8 mouse cellular contexts compared by ENCODE assay signal in genomic region chr3:89178107-89178385, GRCm38 (mm10). TPM values are rescaled to one million over a fixed set of nuclear protein-coding genes. Genes with fewer than 3 reads are reported as not detected.
DNase-seq lines count a peak whose midpoint lies in the region; ATAC-seq and TF ChIP-seq lines count a peak whose summit lies in the region.

No protein-coding gene starts in this region.

- no peak for ATAC-seq in forebrain, postnatal 0 days
- no peak for ATAC-seq in liver, postnatal 0 days

- no peak for TF ChIP-seq EP300 in CH12.LX (IDR thresholded peaks at IDR 0.05; ENCODE audit: low read length)
- no peak for TF ChIP-seq EP300 in liver, postnatal 0 days (IDR thresholded peaks at IDR 0.05; ENCODE audit: low read depth)

- H3K27ac ChIP-seq in heart, embryonic 10.5 days, result peak overlapping the region; percentile 89
- H3K27ac ChIP-seq in CH12.LX (ENCODE audit: insufficient read depth, low read depth), result no peak overlapping the region
- H3K27ac ChIP-seq in forebrain, postnatal 0 days (ENCODE audit: low read depth, low read length), result no peak overlapping the region
- peak overlapping the region; percentile 88 for H3K27ac ChIP-seq in liver, postnatal 0 days (ENCODE audit: low read depth)

- H3K4me1 ChIP-seq in heart, embryonic 10.5 days, result peaks cover 22% of the 10 kb centered on the region
- H3K4me1 ChIP-seq in CH12.LX (ENCODE audit: control insufficient read depth in 1 of 2, insufficient read depth in 2 of 2), result peaks cover 0 to 10% of the 10 kb centered on the region in 2 experiments; a peak in 2 of 4 replicates
- peaks cover 8% of the 10 kb centered on the region for H3K4me1 ChIP-seq in forebrain, postnatal 0 days (ENCODE audit: insufficient read depth)
- H3K4me1 ChIP-seq in liver, postnatal 0 days (ENCODE audit: insufficient read depth), result peaks cover 20% of the 10 kb centered on the region

- dilution Hi-C loops in CH12.LX (cut with MboI; ENCODE audit: extremely low pct_ligation_motif_present, extremely low pct_unique_long_range_greater_than_20kb, low sequenced_read_pairs), result no loop called here

- 8% methylated on average over 6 of the region's 6 CpGs for WGBS in heart, embryonic 10.5 days
- WGBS in forebrain, postnatal 0 days, result 8% methylated on average over 6 of the region's 6 CpGs
- WGBS in liver, postnatal 0 days (ENCODE audit: insufficient replicate concordance), result 4% methylated on average over 6 of the region's 6 CpGs

- in situ Hi-C loops in CH12.LX (cut with MboI; ENCODE audit: low pct_ligation_motif_present, low pct_unique_long_range_greater_than_20kb, low sequenced_read_pairs), result no loop called here

- TF ChIP-seq RAD21 in CH12.LX (IDR thresholded peaks at IDR 0.05; ENCODE audit: low read depth, low read length), result no peak

- H3K9me3 ChIP-seq in heart, embryonic 10.5 days, result no peaks in the 10 kb centered on the region
- H3K9me3 ChIP-seq in CH12.LX (replicated peaks; ENCODE audit: low read length), result no peaks in the 10 kb centered on the region
- no peaks in the 10 kb centered on the region for H3K9me3 ChIP-seq in forebrain, postnatal 0 days (ENCODE audit: low read length)
- H3K9me3 ChIP-seq in liver, postnatal 0 days (ENCODE audit: low read length), result no peaks in the 10 kb centered on the region

- no peaks in the 10 kb centered on the region for H3K27me3 ChIP-seq in heart, embryonic 10.5 days (ENCODE audit: insufficient read depth, poor library complexity, severe bottlenecking)
- no peaks in the 10 kb centered on the region for H3K27me3 ChIP-seq in CH12.LX (replicated peaks)
- H3K27me3 ChIP-seq in forebrain, postnatal 0 days (ENCODE audit: insufficient read depth, low read length), result no peaks in the 10 kb centered on the region
- H3K27me3 ChIP-seq in liver, postnatal 0 days (ENCODE audit: insufficient read depth, low read length), result no peaks in the 10 kb centered on the region

- no peaks in the 10 kb centered on the region for H3K79me2 ChIP-seq in CH12.LX (replicated peaks; ENCODE audit: control insufficient read depth, extremely low read depth, insufficient read depth, poor library complexity, severe bottlenecking)

- no peak overlapping the region for H3K9ac ChIP-seq in CH12.LX (ENCODE audit: insufficient read depth, low read depth)
- H3K9ac ChIP-seq in forebrain, postnatal 0 days, result peak overlapping the region; percentile 70
- peak overlapping the region; percentile 69 for H3K9ac ChIP-seq in liver, postnatal 0 days (replicated peaks)

- peak overlapping the region; percentile 81 for H3K4me3 ChIP-seq in heart, embryonic 10.5 days
- H3K4me3 ChIP-seq in CH12.LX (replicated peaks in 1 of 3; ENCODE audit: low read depth in 2 of 3, low read length in 2 of 3, poor library complexity in 1 of 3), result peak overlapping the region in 2 of 3 experiments; percentile 32 to 50
- H3K4me3 ChIP-seq in forebrain, postnatal 0 days (ENCODE audit: low read depth, low read length), result peak overlapping the region; percentile 72
- peak overlapping the region; percentile 69 for H3K4me3 ChIP-seq in liver, postnatal 0 days (ENCODE audit: low read depth, low read length)

- H3K4me2 ChIP-seq in CH12.LX (ENCODE audit: insufficient read depth, low read depth, poor library complexity, severe bottlenecking), result no peak overlapping the region
- peak overlapping the region; percentile 78 for H3K4me2 ChIP-seq in forebrain, postnatal 0 days (ENCODE audit: low read depth)
- peak overlapping the region; percentile 96 for H3K4me2 ChIP-seq in liver, postnatal 0 days (ENCODE audit: low read depth, low read length)

- DNase-seq in heart, embryonic 10.5 days (ENCODE audit: low spot score), result no peak
- DNase-seq in heart, adult 9 months (ENCODE audit: low spot score in 2 of 2), result no peak
- peak; percentile 13 for DNase-seq in CH12.LX (ENCODE audit: extremely low read depth)
- DNase-seq in forebrain, postnatal 0 days, result no peak
- no peak for DNase-seq in liver, postnatal 0 days
- DNase-seq in spleen, postnatal 10 days (ENCODE audit: low spot score in 2 of 2), result no peak
- no peak for DNase-seq in spleen, adult 12 weeks (ENCODE audit: low spot score)
- no peak for DNase-seq in urinary bladder, postnatal 14 days (ENCODE audit: low spot score)

- no peak for TF ChIP-seq CTCF in CH12.LX (conservative IDR thresholded peaks at IDR 0.05 in 1 of 2, IDR thresholded peaks at IDR 0.05 in 1 of 2; ENCODE audit: low read depth in 2 of 2, low read length in 2 of 2)
- TF ChIP-seq CTCF in forebrain, postnatal 0 days (IDR thresholded peaks at IDR 0.05; ENCODE audit: low read depth), result no peak
- no peak for TF ChIP-seq CTCF in liver, postnatal 0 days (IDR thresholded peaks at IDR 0.05; ENCODE audit: low read depth)

- H3K36me3 ChIP-seq in heart, embryonic 10.5 days, result peaks cover 73% of the 10 kb centered on the region
- H3K36me3 ChIP-seq in CH12.LX (replicated peaks in 1 of 2; ENCODE audit: control insufficient read depth in 1 of 2, insufficient read depth in 1 of 2, low read length in 1 of 2), result peaks cover 90 to 100% of the 10 kb centered on the region in 2 experiments
- peaks cover 68% of the 10 kb centered on the region for H3K36me3 ChIP-seq in forebrain, postnatal 0 days (ENCODE audit: insufficient read depth)
- peaks cover 61% of the 10 kb centered on the region for H3K36me3 ChIP-seq in liver, postnatal 0 days (replicated peaks; ENCODE audit: insufficient read depth, low read length)

- TF ChIP-seq POLR2A in CH12.LX (IDR thresholded peaks at IDR 0.05; ENCODE audit: low read depth, low read length), result no peak

TF ChIP-seq in CH12.LX, 34 proteins besides CTCF, POLR2A, EP300 and RAD21:
- no peak for TF ChIP-seq SIN3A (IDR thresholded peaks at IDR 0.05; ENCODE audit: low read length)
- TF ChIP-seq BHLHE40 (IDR thresholded peaks at IDR 0.05; ENCODE audit: low read depth, low read length), result no peak
- TF ChIP-seq ZC3H11A (IDR thresholded peaks at IDR 0.05; ENCODE audit: low read depth, low read length), result no peak
- no peak for TF ChIP-seq IRF4 (IDR thresholded peaks at IDR 0.05; ENCODE audit: low read depth, low read length)
- no peak for TF ChIP-seq MEF2A (IDR thresholded peaks at IDR 0.05; ENCODE audit: borderline replicate concordance, low read depth, low read length)
- TF ChIP-seq GABPA (IDR thresholded peaks at IDR 0.05; ENCODE audit: insufficient replicate concordance, low read depth, low read length), result no peak
- TF ChIP-seq ZMIZ1 (IDR thresholded peaks at IDR 0.05; ENCODE audit: low read depth, low read length), result no peak
- TF ChIP-seq MYC (IDR thresholded peaks at IDR 0.05; ENCODE audit: low read depth, low read length), result no peak
- TF ChIP-seq TCF12 (IDR thresholded peaks at IDR 0.05; ENCODE audit: low read depth, low read length), result no peak
- TF ChIP-seq CHD1 (IDR thresholded peaks at IDR 0.05; ENCODE audit: low read depth, low read length), result no peak
- TF ChIP-seq ZNF384 (IDR thresholded peaks at IDR 0.05; ENCODE audit: low read depth, low read length), result no peak
- no peak for TF ChIP-seq MAZ (IDR thresholded peaks at IDR 0.05; ENCODE audit: low read depth, low read length)

RNA-seq across cellular contexts. Expression of gene Scamp3, which starts 0.8 kb away (rescaled TPM):
- 104 and 115 TPM in 2 replicates for polyA plus RNA-seq in heart, embryonic 10.5 days (2016; fragmentation: Nextera tagmentation; extraction: Ambion mirVana)
- total RNA-seq in CH12.LX (2012; rRNA removed) (12.5 and 17.1 TPM in 2 replicates), CH12.LX (2014; rRNA removed) (4.1 and 4.5 TPM in 2 replicates)
- polyA plus RNA-seq in CH12.LX (2012; ENCODE audit: insufficient read length, low read depth), result 64.1 and 72.7 TPM in 2 replicates
- total RNA-seq in forebrain, postnatal 0 days (2014; rRNA removed), result 44.3 and 63.7 TPM in 2 replicates
- polyA plus RNA-seq in forebrain, postnatal 0 days (2015; fragmentation: Nextera tagmentation; extraction: Ambion mirVana), result 116 and 124 TPM in 2 replicates
- 50.1 and 52.2 TPM in 2 replicates for polyA plus RNA-seq in liver, postnatal 0 days (2015; fragmentation: Nextera tagmentation; extraction: Ambion mirVana)

RNA-seq across cellular contexts. Expression of gene Fam189b, which starts 4.9 kb away (rescaled TPM):
- polyA plus RNA-seq in heart, embryonic 10.5 days (2016; fragmentation: Nextera tagmentation; extraction: Ambion mirVana), result 16.4 and 21.0 TPM in 2 replicates
- total RNA-seq in CH12.LX (2012; rRNA removed) (1.6 and 2.2 TPM in 2 replicates), CH12.LX (2014; rRNA removed) (0.31 and 1.1 TPM in 2 replicates)
- 6.7 and 8.4 TPM in 2 replicates for polyA plus RNA-seq in CH12.LX (2012; ENCODE audit: insufficient read length, low read depth)
- total RNA-seq in forebrain, postnatal 0 days (2014; rRNA removed), result 8.9 and 12.7 TPM in 2 replicates
- polyA plus RNA-seq in forebrain, postnatal 0 days (2015; fragmentation: Nextera tagmentation; extraction: Ambion mirVana), result 23.8 and 31.8 TPM in 2 replicates
- 1.4 and 2.1 TPM in 2 replicates for polyA plus RNA-seq in liver, postnatal 0 days (2015; fragmentation: Nextera tagmentation; extraction: Ambion mirVana)

RNA-seq across cellular contexts. Expression of gene Clk2, which starts 13.5 kb away (rescaled TPM):
- polyA plus RNA-seq in heart, embryonic 10.5 days (2016; fragmentation: Nextera tagmentation; extraction: Ambion mirVana), result 18.4 and 32.2 TPM in 2 replicates
- 29.9 and 31.2 TPM in 2 replicates for total RNA-seq in CH12.LX (2012; rRNA removed)
- total RNA-seq in CH12.LX (2014; rRNA removed), result 18.8 and 19.7 TPM in 2 replicates
- 72.0 and 77.2 TPM in 2 replicates for polyA plus RNA-seq in CH12.LX (2012; ENCODE audit: insufficient read length, low read depth)
- total RNA-seq in forebrain, postnatal 0 days (2014; rRNA removed), result 35.6 and 43.1 TPM in 2 replicates
- 11.2 and 12.8 TPM in 2 replicates for polyA plus RNA-seq in forebrain, postnatal 0 days (2015; fragmentation: Nextera tagmentation; extraction: Ambion mirVana)
- polyA plus RNA-seq in liver, postnatal 0 days (2015; fragmentation: Nextera tagmentation; extraction: Ambion mirVana), result 5.0 and 5.7 TPM in 2 replicates

RNA-seq across cellular contexts. Expression of gene Hcn3, which starts 18.1 kb away (rescaled TPM):
- 0.77 and 0.85 TPM in 2 replicates for polyA plus RNA-seq in heart, embryonic 10.5 days (2016; fragmentation: Nextera tagmentation; extraction: Ambion mirVana)
- total RNA-seq in CH12.LX (2012; rRNA removed) (1.8 and 2.0 TPM in 2 replicates), CH12.LX (2014; rRNA removed) (1.7 and 1.8 TPM in 2 replicates)
- polyA plus RNA-seq in CH12.LX (2012; ENCODE audit: insufficient read length, low read depth), result 3.1 and 3.2 TPM in 2 replicates
- total RNA-seq in forebrain, postnatal 0 days (2014; rRNA removed), result 44.9 and 45.5 TPM in 2 replicates
- 22.7 and 30.3 TPM in 2 replicates for polyA plus RNA-seq in forebrain, postnatal 0 days (2015; fragmentation: Nextera tagmentation; extraction: Ambion mirVana)
- polyA plus RNA-seq in liver, postnatal 0 days (2015; fragmentation: Nextera tagmentation; extraction: Ambion mirVana), result 0.19 and 0.49 TPM in 2 replicates

RNA-seq across cellular contexts. Expression of gene Gba, which starts 24.7 kb away (rescaled TPM):
- polyA plus RNA-seq in heart, embryonic 10.5 days (2016; fragmentation: Nextera tagmentation; extraction: Ambion mirVana), result 44.2 and 44.6 TPM in 2 replicates
- total RNA-seq in CH12.LX (2012; rRNA removed) (62.5 and 64.1 TPM in 2 replicates), CH12.LX (2014; rRNA removed) (61.2 and 65.3 TPM in 2 replicates)
- polyA plus RNA-seq in CH12.LX (2012; ENCODE audit: insufficient read length, low read depth), result 59.4 and 63.6 TPM in 2 replicates
- 46.9 and 51.1 TPM in 2 replicates for total RNA-seq in forebrain, postnatal 0 days (2014; rRNA removed)
- 40.4 and 41.7 TPM in 2 replicates for polyA plus RNA-seq in forebrain, postnatal 0 days (2015; fragmentation: Nextera tagmentation; extraction: Ambion mirVana)
- 25.8 and 26.3 TPM in 2 replicates for polyA plus RNA-seq in liver, postnatal 0 days (2015; fragmentation: Nextera tagmentation; extraction: Ambion mirVana)

Comparison
In these comparisons a context has a peak if more than half of its experiments do, and no peak if none do; other contexts are left out.
1. H3K27ac ChIP-seq: peak in heart, embryonic 10.5 days (single experiment) and liver, postnatal 0 days (single experiment); none in CH12.LX (single experiment) and forebrain, postnatal 0 days (single experiment).
2. Peak in every context shown above with its lines, with median percentiles within 50 percentile points of each other: H3K4me3 ChIP-seq.